Mouse (Mus musculus): ENCODE measurements around the gene Cadm4. TPM values are rescaled to one million over a fixed set of nuclear protein-coding genes. Genes with fewer than 3 reads are reported as not detected.

Cadm4 gene
- polyA plus RNA-seq (2015; fragmentation: Nextera tagmentation; extraction: Ambion mirVana): 4.3 and 6.6 TPM in 2 replicates

DNA sequence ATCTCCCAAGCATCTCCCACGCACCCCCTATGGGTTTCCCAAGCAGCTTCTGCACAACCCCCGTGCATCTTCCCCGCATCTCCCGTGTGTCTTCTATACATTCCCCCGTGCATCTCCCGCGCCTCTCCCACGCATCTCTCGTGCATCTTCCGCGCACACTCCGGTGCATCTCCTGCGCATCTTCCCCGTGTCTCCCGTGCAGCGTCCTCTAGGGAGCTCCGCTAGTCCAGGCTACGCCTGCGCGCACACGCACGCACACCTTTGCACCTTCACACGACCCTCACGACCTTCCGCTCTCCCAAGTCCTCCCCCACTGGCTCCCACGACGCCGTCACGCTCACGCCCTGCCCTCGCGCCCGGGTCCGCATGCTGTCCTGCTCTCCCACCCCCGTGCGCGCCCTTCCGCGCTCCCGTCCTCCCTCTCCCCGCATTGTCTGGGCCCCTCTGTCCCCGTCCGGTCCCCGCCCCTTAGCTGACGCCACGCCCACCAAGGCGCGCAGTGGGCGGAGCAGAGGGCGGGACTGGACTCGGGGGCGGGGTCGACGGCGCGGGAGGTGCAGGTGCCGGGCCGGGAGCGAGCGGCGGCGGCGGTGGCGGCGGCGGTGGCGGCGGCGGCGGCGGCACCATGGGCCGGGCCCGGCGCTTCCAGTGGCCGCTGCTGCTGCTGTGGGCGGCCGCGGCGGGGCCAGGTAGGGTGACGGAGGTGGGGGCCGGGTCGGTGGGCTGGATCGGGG is at the start of gene Cadm4:
TSS of gene Cadm4 (plus strand) at position 550 of the 734 bp plus-strand sequence.
- no peaks in the 10 kb centered on the region for H3K36me3 ChIP-seq (ENCODE audit: insufficient read depth, low read length)
- no peaks in the 10 kb centered on the region for H3K9me3 ChIP-seq (ENCODE audit: low read length)
- ATAC-seq (ENCODE audit: low FRiP score, low TSS enrichment): peak; percentile 83
- H3K27ac ChIP-seq (ENCODE audit: low read length): no peak within 1 kb of the TSS
- H3K4me1 ChIP-seq (ENCODE audit: insufficient read depth, low read length): peaks cover 14% of the 10 kb centered on the region
- H3K27me3 ChIP-seq (ENCODE audit: insufficient read depth, low read length): peaks cover 12% of the 10 kb centered on the region
- under 1% methylated on average over 50 of the region's 83 CpGs for WGBS
- peak within 1 kb of the TSS; percentile 99 for H3K4me2 ChIP-seq (replicated peaks; ENCODE audit: low read depth, low read length)
- peak within 1 kb of the TSS; percentile 72 for H3K9ac ChIP-seq (replicated peaks; ENCODE audit: low read length)
- peak within 1 kb of the TSS; percentile 71 for H3K4me3 ChIP-seq (ENCODE audit: low read length)

DNA sequence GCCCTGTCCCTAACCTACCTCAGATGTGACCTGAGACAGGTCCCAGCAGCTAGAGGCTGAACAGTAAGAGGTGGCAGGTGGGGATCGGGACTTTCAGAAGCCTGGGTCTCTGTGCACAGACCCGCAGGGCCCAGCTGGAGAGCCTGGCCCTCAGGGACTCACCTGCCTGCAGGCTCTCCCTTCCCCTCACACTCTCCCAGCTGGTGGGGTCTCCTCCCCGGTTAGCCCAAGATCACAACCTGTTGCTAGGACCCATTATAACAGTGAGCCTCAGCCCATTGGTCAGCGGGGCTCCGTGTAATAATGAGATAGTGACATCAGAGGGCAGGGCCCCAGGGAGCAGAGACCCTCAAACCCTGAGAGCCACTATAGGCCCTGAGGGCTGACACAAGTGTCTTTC is 46.5 kb upstream of the Cadm4 start:
- Histone ChIP-seq H3K9ac (replicated peaks; ENCODE audit: low read length) (no peak overlapping the region), H3K4me1 (ENCODE audit: insufficient read depth, low read length) (no peaks in the 10 kb centered on the region), H3K4me3 (ENCODE audit: low read length) (no peak overlapping the region), H3K4me2 (replicated peaks; ENCODE audit: low read depth, low read length) (no peak overlapping the region), H3K27me3 (ENCODE audit: insufficient read depth, low read length) (no peaks in the 10 kb centered on the region), H3K36me3 (ENCODE audit: insufficient read depth, low read length) (no peaks in the 10 kb centered on the region), H3K27ac (ENCODE audit: low read length) (no peak overlapping the region), H3K9me3 (ENCODE audit: low read length) (peaks cover 6% of the 10 kb centered on the region; the same call in 1 of the 2 replicates)
- 63% methylated on average over 5 of the region's 5 CpGs for WGBS
- no peak for ATAC-seq (ENCODE audit: low FRiP score, low TSS enrichment)

DNA sequence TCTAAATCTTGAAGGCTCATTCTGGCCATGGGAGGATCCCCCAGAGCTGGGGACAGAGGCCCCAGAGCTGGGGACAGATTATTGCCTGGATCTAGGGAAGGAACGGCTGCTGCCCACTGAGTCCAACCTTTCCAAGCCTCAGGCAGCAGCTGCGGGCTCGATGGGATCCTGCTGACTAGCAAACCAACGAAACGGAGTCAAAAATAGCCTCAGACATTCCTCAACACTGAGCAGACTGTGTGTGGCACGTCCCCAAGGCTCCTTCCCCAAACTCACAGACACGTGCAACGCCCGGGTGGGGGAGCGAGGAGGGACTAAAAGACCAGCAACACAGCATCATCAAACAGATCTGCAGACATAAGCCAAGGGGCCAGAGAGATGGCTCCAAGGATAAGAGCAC is 43.8 kb upstream of the Cadm4 start:
- Histone ChIP-seq H3K4me1 (ENCODE audit: insufficient read depth, low read length) (no peaks in the 10 kb centered on the region), H3K27me3 (ENCODE audit: insufficient read depth, low read length) (no peaks in the 10 kb centered on the region), H3K36me3 (ENCODE audit: insufficient read depth, low read length) (no peaks in the 10 kb centered on the region), H3K9ac (replicated peaks; ENCODE audit: low read length) (no peak overlapping the region), H3K27ac (ENCODE audit: low read length) (no peak overlapping the region), H3K4me3 (ENCODE audit: low read length) (no peak overlapping the region), H3K9me3 (ENCODE audit: low read length) (0 out of 2 replicates have a peak, but pooled peaks cover under 1% of the 10 kb centered on the region), H3K4me2 (replicated peaks; ENCODE audit: low read depth, low read length) (no peak overlapping the region)
- 72% methylated on average over 10 of the region's 10 CpGs for WGBS
- ATAC-seq (ENCODE audit: low FRiP score, low TSS enrichment): no peak

GRCm38 (mm10) chr7:24439191-24439590 is 42.6 kb upstream of the Cadm4 start:
- WGBS: 85% methylated on average over 6 of the region's 6 CpGs

GRCm38 (mm10) chr7:24439891-24440290 is 41.9 kb upstream of the Cadm4 start:
- no peak overlapping the region for H3K9ac ChIP-seq (replicated peaks; ENCODE audit: low read length)
- H3K4me3 ChIP-seq (ENCODE audit: low read length): no peak overlapping the region
- ATAC-seq (ENCODE audit: low FRiP score, low TSS enrichment): no peak
- no peak overlapping the region for H3K4me2 ChIP-seq (replicated peaks; ENCODE audit: low read depth, low read length)
- no peak overlapping the region for H3K27ac ChIP-seq (ENCODE audit: low read length)
- H3K4me1 ChIP-seq (ENCODE audit: insufficient read depth, low read length): no peaks in the 10 kb centered on the region
- 72% methylated on average over 7 of the region's 7 CpGs for WGBS
- no peaks in the 10 kb centered on the region for H3K27me3 ChIP-seq (ENCODE audit: insufficient read depth, low read length)
- no peaks in the 10 kb centered on the region for H3K9me3 ChIP-seq (ENCODE audit: low read length)
- H3K36me3 ChIP-seq (ENCODE audit: insufficient read depth, low read length): no peaks in the 10 kb centered on the region

More at GRCm38 (mm10) chr7:24439191-24439590, 42.6 kb upstream of the Cadm4 start:
- no peak overlapping the region for H3K4me3 ChIP-seq (ENCODE audit: low read length)
- no peaks in the 10 kb centered on the region for H3K36me3 ChIP-seq (ENCODE audit: insufficient read depth, low read length)
- no peaks in the 10 kb centered on the region for H3K27me3 ChIP-seq (ENCODE audit: insufficient read depth, low read length)
- H3K4me2 ChIP-seq (replicated peaks; ENCODE audit: low read depth, low read length): no peak overlapping the region
- no peaks in the 10 kb centered on the region for H3K4me1 ChIP-seq (ENCODE audit: insufficient read depth, low read length)
- H3K9me3 ChIP-seq (ENCODE audit: low read length): no peaks in the 10 kb centered on the region
- no peak overlapping the region for H3K9ac ChIP-seq (replicated peaks; ENCODE audit: low read length)
- H3K27ac ChIP-seq (ENCODE audit: low read length): no peak overlapping the region
- ATAC-seq (ENCODE audit: low FRiP score, low TSS enrichment): no peak

- no peaks in the 10 kb centered on the region for H3K27me3 ChIP-seq (ENCODE audit: insufficient read depth, low read length)
- peak; percentile 62; the same call in 1 of the 2 replicates for ATAC-seq (ENCODE audit: low FRiP score, low TSS enrichment)
- no peak overlapping the region for H3K4me2 ChIP-seq (replicated peaks; ENCODE audit: low read depth, low read length)
- no peak overlapping the region for H3K27ac ChIP-seq (ENCODE audit: low read length)
- H3K9ac ChIP-seq (replicated peaks; ENCODE audit: low read length): no peak overlapping the region
- H3K4me3 ChIP-seq (ENCODE audit: low read length): no peak overlapping the region
- no peaks in the 10 kb centered on the region for H3K4me1 ChIP-seq (ENCODE audit: insufficient read depth, low read length)
- 22% methylated on average over 1 of the region's 1 CpGs for WGBS
- no peaks in the 10 kb centered on the region for H3K9me3 ChIP-seq (ENCODE audit: low read length)
- H3K36me3 ChIP-seq (ENCODE audit: insufficient read depth, low read length): no peaks in the 10 kb centered on the region
These were observed 40.0 kb upstream of the Cadm4 start for GRCm38 (mm10) chr7:24441785-24442184.

DNA sequence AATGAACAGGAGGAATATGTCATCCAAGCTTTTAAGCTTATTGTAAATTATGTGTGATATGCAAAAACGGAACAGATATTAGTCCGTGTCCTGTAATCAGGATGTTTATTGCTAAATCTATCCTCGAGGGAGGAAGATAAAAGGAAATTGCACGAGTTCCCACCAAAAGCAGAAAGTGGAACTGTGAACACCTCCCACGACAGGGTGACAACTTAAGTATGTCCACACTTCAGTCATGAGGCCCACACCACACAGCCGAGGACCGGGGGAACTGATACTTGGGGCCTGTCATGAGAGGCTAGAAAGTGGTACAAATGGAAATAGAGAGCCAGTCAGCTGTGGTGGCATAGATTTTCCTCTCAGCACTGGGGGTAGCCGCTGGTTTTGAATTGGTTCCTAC is 39.5 kb upstream of the Cadm4 start:
- Histone ChIP-seq H3K27me3 (ENCODE audit: insufficient read depth, low read length) (no peaks in the 10 kb centered on the region), H3K27ac (ENCODE audit: low read length) (no peak overlapping the region), H3K36me3 (ENCODE audit: insufficient read depth, low read length) (no peaks in the 10 kb centered on the region), H3K4me3 (ENCODE audit: low read length) (no peak overlapping the region), H3K4me1 (ENCODE audit: insufficient read depth, low read length) (no peaks in the 10 kb centered on the region), H3K9ac (replicated peaks; ENCODE audit: low read length) (no peak overlapping the region), H3K4me2 (replicated peaks; ENCODE audit: low read depth, low read length) (no peak overlapping the region), H3K9me3 (ENCODE audit: low read length) (no peaks in the 10 kb centered on the region)
- ATAC-seq (ENCODE audit: low FRiP score, low TSS enrichment): no peak
- 50% methylated on average over 8 of the region's 8 CpGs for WGBS

GRCm38 (mm10) chr7:24445266-24445926 is 36.4 kb upstream of the Cadm4 start:
- 92% methylated on average over 9 of the region's 9 CpGs for WGBS
- Histone ChIP-seq H3K4me3 (ENCODE audit: low read length) (no peak overlapping the region), H3K9ac (replicated peaks; ENCODE audit: low read length) (no peak overlapping the region), H3K9me3 (ENCODE audit: low read length) (no peaks in the 10 kb centered on the region), H3K27ac (ENCODE audit: low read length) (no peak overlapping the region), H3K27me3 (ENCODE audit: insufficient read depth, low read length) (no peaks in the 10 kb centered on the region), H3K4me2 (replicated peaks; ENCODE audit: low read depth, low read length) (no peak overlapping the region), H3K4me1 (ENCODE audit: insufficient read depth, low read length) (no peaks in the 10 kb centered on the region), H3K36me3 (ENCODE audit: insufficient read depth, low read length) (no peaks in the 10 kb centered on the region)
- no peak for ATAC-seq (ENCODE audit: low FRiP score, low TSS enrichment)

DNA sequence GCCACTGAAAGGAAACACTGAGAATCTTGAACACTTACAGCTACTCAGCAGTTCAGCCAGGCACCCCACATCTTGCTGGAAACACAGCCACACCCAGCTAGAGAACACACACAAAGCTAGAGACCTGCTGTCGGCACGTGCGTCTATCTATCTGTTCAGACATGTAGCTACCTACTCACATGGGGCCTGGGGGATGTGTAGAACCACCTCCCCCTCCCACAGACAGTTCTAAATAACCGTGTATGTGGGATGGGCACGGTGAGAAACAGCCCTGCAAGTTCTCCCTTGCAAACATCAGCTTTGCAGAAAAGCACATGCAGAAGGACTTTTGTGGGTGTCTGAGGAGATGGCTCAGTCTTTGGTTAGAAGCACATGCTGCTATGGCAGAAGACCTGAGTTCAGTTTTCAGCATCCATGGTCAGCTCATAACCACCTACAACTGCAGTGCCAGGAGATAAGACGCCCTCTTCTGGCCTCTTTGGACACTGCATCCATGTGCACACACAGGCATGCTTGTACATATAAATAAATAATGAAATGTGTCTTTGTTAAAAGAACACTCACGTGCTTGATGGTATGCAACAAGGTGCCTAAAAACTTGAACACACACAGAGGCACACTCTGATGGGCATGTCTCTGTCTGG is 35.0 kb upstream of the Cadm4 start:
- ATAC-seq (ENCODE audit: low FRiP score, low TSS enrichment): no peak
- WGBS: 80% methylated on average over 7 of the region's 7 CpGs

More for the DNA sequence above, 35.0 kb upstream of the Cadm4 start:
- H3K4me2 ChIP-seq (replicated peaks; ENCODE audit: low read depth, low read length): no peak overlapping the region
- no peak overlapping the region for H3K27ac ChIP-seq (ENCODE audit: low read length)
- H3K36me3 ChIP-seq (ENCODE audit: insufficient read depth, low read length): no peaks in the 10 kb centered on the region
- H3K27me3 ChIP-seq (ENCODE audit: insufficient read depth, low read length): no peaks in the 10 kb centered on the region
- no peak overlapping the region for H3K4me3 ChIP-seq (ENCODE audit: low read length)
- H3K9ac ChIP-seq (replicated peaks; ENCODE audit: low read length): no peak overlapping the region
- no peaks in the 10 kb centered on the region for H3K4me1 ChIP-seq (ENCODE audit: insufficient read depth, low read length)
- no peaks in the 10 kb centered on the region for H3K9me3 ChIP-seq (ENCODE audit: low read length)

All from kidney, embryonic 16.5 days (tissue).